In genomic region chr2:61802656-61803251, GRCm38 (mm10) we compare ENCODE assay signal across 10 mouse cellular contexts. TPM values are rescaled to one million over a fixed set of nuclear protein-coding genes. Genes with fewer than 3 reads are reported as not detected.
DNase-seq lines count a peak whose midpoint lies in the region; ATAC-seq lines count a peak whose summit lies in the region.
"Had no signal": no experiment of that assay in that cellular context is flagged by ENCODE, and none has a peak within 500 bp of the region (broad histone marks: within the 10 kb centered on the region; RNA-seq: fewer than 3 reads in every experiment).

Gene Tbr1 (plus strand): TSS chr2:61802930.

- H3K9me3 ChIP-seq in kidney, embryonic 16.5 days (ENCODE audit: low read length) = no peaks in the 10 kb centered on the region
- no peaks in the 10 kb centered on the region for H3K9me3 ChIP-seq in limb, embryonic 11.5 days (ENCODE audit: control insufficient read depth, low read length)

- H3K27me3 ChIP-seq in kidney, embryonic 16.5 days (ENCODE audit: insufficient read depth, low read length) = peaks cover 59% of the 10 kb centered on the region
- H3K27me3 ChIP-seq in limb, embryonic 11.5 days (ENCODE audit: control insufficient read depth, insufficient read depth, low read length) = peaks cover 32% of the 10 kb centered on the region

- no peak within 1 kb of the TSS for H3K27ac ChIP-seq in kidney, embryonic 16.5 days (ENCODE audit: low read length)
- no peak within 1 kb of the TSS for H3K27ac ChIP-seq in limb, embryonic 11.5 days (replicated peaks; ENCODE audit: low read depth, low read length)

- no peak within 1 kb of the TSS for H3K9ac ChIP-seq in kidney, embryonic 16.5 days (replicated peaks; ENCODE audit: low read length)
- no peak within 1 kb of the TSS; the same call in 1 of the 2 replicates for H3K9ac ChIP-seq in limb, embryonic 11.5 days (ENCODE audit: low read length)

- ATAC-seq in kidney, embryonic 16.5 days (ENCODE audit: low FRiP score, low TSS enrichment) = peak; percentile 60
- ATAC-seq in limb, embryonic 11.5 days (ENCODE audit: insufficient number of reproducible peaks, low FRiP score, low TSS enrichment, low read depth) = peak; percentile 67

- DNase-seq in kidney, adult 8-10 months = no peak
- DNase-seq in cerebellum, postnatal 14 days = peak; percentile 70 to 75
- peak; percentile 42 to 45 for DNase-seq in frontal cortex, postnatal 36 days (ENCODE audit: low spot score in 2 of 2)
- peak; percentile 67 for DNase-seq in limb, embryonic 11.5 days (ENCODE audit: low spot score)
- DNase-seq in retina, postnatal 1 day = peak; percentile 40
- DNase-seq in urinary bladder, adult 18-20 months (ENCODE audit: low spot score in 2 of 2) = no peak
- DNase-seq in adrenal gland, adult 2 months = no peak

- H3K36me3 ChIP-seq in kidney, embryonic 16.5 days (ENCODE audit: insufficient read depth, low read length) = no peaks in the 10 kb centered on the region
- H3K36me3 ChIP-seq in limb, embryonic 11.5 days (ENCODE audit: control insufficient read depth, insufficient read depth, low read length) = no peaks in the 10 kb centered on the region

- H3K4me1 ChIP-seq in kidney, embryonic 16.5 days (ENCODE audit: insufficient read depth, low read length) = peaks cover 15% of the 10 kb centered on the region
- H3K4me1 ChIP-seq in limb, embryonic 11.5 days (ENCODE audit: control insufficient read depth, insufficient read depth, low read length) = peaks cover 9% of the 10 kb centered on the region

- no peak within 1 kb of the TSS for H3K4me2 ChIP-seq in kidney, embryonic 16.5 days (replicated peaks; ENCODE audit: low read depth, low read length)
- no peak within 1 kb of the TSS for H3K4me2 ChIP-seq in limb, embryonic 11.5 days (ENCODE audit: low read depth, severe bottlenecking)

- no peak within 1 kb of the TSS for H3K4me3 ChIP-seq in kidney, embryonic 16.5 days (ENCODE audit: low read length)
- no peak within 1 kb of the TSS for H3K4me3 ChIP-seq in limb, embryonic 11.5 days (ENCODE audit: low read depth, low read length)

- 8% methylated on average over 11 of the region's 11 CpGs for WGBS in kidney, embryonic 16.5 days
- 1% methylated on average over 11 of the region's 11 CpGs for WGBS in limb, embryonic 11.5 days

RNA-seq across cellular contexts. Expression of gene Tbr1, which starts in this region (rescaled TPM):
- 0.18 TPM in 1 of 2 replicates, not detected in the other for polyA plus RNA-seq in kidney, embryonic 16.5 days (2015; fragmentation: Nextera tagmentation; extraction: Ambion mirVana)
- polyA plus RNA-seq in limb, embryonic 11.5 days (2014; fragmentation: Nextera tagmentation; extraction: Ambion mirVana) = 0.08 and 0.17 TPM in 2 replicates
- total RNA-seq in adrenal gland, adult 2 months (2021) = not detected
- polyA plus RNA-seq in adrenal gland, adult 2 months (2012; rRNA removed) = 0.02 and 0.15 TPM in 2 replicates
- total RNA-seq: MEL had no signal
- polyA plus RNA-seq: small intestine, adult 2 months had no signal

Comparison
In these comparisons a context has a peak if more than half of its experiments do, and no peak if none do; other contexts are left out.
1. Peak in ATAC-seq in kidney, embryonic 16.5 days; RNA of the gene not detected or under 1 TPM.
2. Peak in DNase-seq and ATAC-seq in limb, embryonic 11.5 days; RNA of the gene not detected or under 1 TPM.
3. DNase-seq: peak in cerebellum, postnatal 14 days (2 of 2), frontal cortex, postnatal 36 days (2 of 2) and retina, postnatal 1 day (single experiment); none in kidney, adult 8-10 months (0 of 2), urinary bladder, adult 18-20 months (0 of 2) and adrenal gland, adult 2 months (single experiment).